Mouse (Mus musculus): ENCODE results near the gene Hs6st1. TPM values are rescaled to one million over a fixed set of nuclear protein-coding genes. Genes with fewer than 3 reads are reported as not detected.
"Not testable (repeated sequence)": the region's sequence is repeated elsewhere in the genome, so short reads cannot be mapped to it uniquely, and the experiment has no call there.

Gene Hs6st1
- 11.7 and 24.1 TPM in 2 replicates for polyA plus RNA-seq (2015; fragmentation: Nextera tagmentation; extraction: Ambion mirVana)

DNA sequence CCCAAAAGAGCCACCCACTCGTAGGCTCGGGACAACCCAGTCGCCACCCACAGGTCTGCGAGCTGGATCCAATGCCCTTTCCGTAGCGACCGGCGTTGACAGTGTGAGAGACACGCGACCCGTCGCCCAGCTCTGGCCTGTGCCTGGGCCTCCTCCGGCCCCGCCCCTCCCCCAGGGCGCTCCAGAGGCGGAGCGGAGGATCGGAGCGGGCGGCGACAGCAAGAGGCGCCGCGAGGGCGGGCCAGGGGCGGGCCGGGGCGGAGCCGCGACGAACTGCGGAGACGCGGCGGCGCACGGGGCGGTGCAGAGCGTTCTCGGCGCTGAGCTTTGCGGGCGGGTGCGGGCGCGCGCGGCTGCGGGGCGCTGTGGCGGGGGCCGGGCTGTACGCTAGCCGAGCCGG lies at the start of gene Hs6st1:
Hs6st1 (plus strand) TSS at position 325 of the 400 bp plus-strand sequence.
- WGBS: under 1% methylated on average over 48 of the region's 55 CpGs
- Histone ChIP-seq H3K36me3 (no peaks in the 10 kb centered on the region), H3K27ac (replicated peaks) (peak within 1 kb of the TSS; percentile 91), H3K27me3 (replicated peaks) (no peaks in the 10 kb centered on the region), H3K4me1 (peaks cover 71% of the 10 kb centered on the region), H3K9ac (replicated peaks) (peak within 1 kb of the TSS; percentile 79), H3K9me3 (replicated peaks) (no peaks in the 10 kb centered on the region), H3K4me3 (replicated peaks) (peak within 1 kb of the TSS; percentile 88), H3K4me2 (peak within 1 kb of the TSS; percentile 87)
- peak; percentile 93 for ATAC-seq (ENCODE audit: low FRiP score)

DNA sequence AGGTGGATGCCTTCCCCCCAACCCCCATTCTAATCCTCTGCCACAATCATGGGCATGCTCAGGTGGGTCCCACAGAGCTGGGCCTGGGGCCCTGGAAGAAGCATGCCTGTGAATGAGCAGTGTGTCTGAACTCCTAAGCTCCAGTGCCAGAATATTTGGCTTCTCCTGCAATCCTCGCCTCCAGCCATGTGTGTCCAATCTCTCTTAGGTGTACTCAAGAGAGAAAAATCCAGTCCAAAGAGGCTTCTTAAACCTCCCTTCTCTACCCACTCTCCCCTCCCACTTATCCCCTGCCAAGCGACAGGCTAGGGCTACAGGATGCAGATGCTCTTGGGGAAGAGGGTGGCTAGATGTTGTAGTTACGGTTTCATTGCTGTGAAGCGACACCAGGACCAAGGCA lies 49.6 kb upstream of the Hs6st1 start:
- Histone ChIP-seq H3K27me3 (replicated peaks) (no peaks in the 10 kb centered on the region), H3K9me3 (replicated peaks) (no peaks in the 10 kb centered on the region), H3K9ac (replicated peaks) (no peak overlapping the region), H3K36me3 (no peaks in the 10 kb centered on the region), H3K4me2 (no peak overlapping the region), H3K27ac (replicated peaks) (no peak overlapping the region), H3K4me1 (no peaks in the 10 kb centered on the region), H3K4me3 (replicated peaks) (no peak overlapping the region)
- no peak for ATAC-seq (ENCODE audit: low FRiP score)
- 87% methylated on average over 4 of the region's 4 CpGs for WGBS

DNA sequence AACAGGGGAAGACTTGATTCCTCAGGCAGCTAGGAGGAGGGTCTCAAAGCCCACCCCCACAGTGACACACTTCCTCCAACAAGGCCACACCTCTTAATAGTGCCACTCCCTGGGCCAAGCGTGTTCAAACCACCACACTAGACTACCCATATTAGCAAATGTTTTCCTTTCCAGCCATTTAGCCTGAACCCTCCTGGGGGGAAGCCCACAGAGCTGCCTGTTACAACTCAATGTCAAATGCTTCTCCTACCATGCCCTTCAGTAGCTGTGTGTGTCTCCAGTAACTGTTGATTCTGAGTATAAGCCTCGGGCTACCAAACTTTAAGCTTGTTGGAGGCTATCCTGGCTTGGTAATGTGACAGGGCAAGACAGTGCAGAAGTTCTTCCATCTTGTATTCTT lies 49.0 kb upstream of the Hs6st1 start:
- Histone ChIP-seq H3K4me2 (no peak overlapping the region), H3K27ac (replicated peaks) (no peak overlapping the region), H3K36me3 (no peaks in the 10 kb centered on the region), H3K27me3 (replicated peaks) (no peaks in the 10 kb centered on the region), H3K4me3 (replicated peaks) (no peak overlapping the region), H3K4me1 (no peaks in the 10 kb centered on the region), H3K9me3 (replicated peaks) (no peaks in the 10 kb centered on the region), H3K9ac (replicated peaks) (no peak overlapping the region)
- ATAC-seq (ENCODE audit: low FRiP score): no peak
- 95% methylated on average over 2 of the region's 2 CpGs for WGBS

DNA sequence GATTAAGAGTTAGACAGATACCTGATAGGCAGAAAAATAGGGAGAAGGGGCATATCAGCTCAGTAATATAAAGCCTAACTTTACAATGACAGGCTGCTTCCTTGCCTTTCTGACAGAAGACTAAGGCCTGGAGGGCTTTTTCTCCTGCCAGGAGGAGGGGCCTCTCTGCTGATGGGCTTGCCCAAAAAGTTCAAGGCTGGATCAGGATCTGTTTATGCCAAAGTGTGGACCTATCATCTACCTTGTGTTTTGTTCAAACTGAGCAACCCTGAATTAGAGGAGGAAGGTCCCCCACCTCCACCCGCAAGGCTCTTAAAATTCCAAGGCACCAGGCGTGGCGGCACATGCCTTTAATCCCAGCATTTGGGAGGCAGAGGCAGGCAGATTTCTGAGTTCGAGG lies 47.9 kb upstream of the Hs6st1 start:
- no peak for ATAC-seq (ENCODE audit: low FRiP score)
- H3K9ac ChIP-seq (replicated peaks): no peak overlapping the region
- H3K9me3 ChIP-seq (replicated peaks): no peaks in the 10 kb centered on the region
- 94% methylated on average over 4 of the region's 4 CpGs for WGBS
- H3K4me1 ChIP-seq: no peaks in the 10 kb centered on the region
- H3K36me3 ChIP-seq: no peaks in the 10 kb centered on the region
- no peaks in the 10 kb centered on the region for H3K27me3 ChIP-seq (replicated peaks)
- H3K4me3 ChIP-seq (replicated peaks): no peak overlapping the region
- no peak overlapping the region for H3K4me2 ChIP-seq
- H3K27ac ChIP-seq (replicated peaks): no peak overlapping the region

DNA sequence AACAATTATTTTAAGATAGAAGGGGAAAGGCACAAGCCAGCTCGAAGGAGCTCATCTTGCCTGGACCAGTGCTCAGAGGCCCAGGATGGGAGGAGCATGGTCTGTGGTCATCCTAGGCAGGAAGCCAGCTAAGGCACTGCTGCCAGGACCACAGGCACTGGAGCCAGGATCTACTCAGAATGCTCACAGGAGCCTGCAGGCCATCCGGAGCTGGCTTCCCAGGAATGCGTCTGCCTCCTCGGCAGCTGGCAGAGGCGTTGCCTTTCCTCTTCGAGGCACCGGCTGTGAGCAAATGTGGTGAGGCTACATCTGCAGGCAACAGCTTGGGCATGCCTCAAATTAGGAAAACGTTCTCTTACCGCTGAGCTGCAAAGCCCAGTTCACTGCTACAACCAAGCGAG lies 37.8 kb upstream of the Hs6st1 start:
- Histone ChIP-seq H3K27me3 (replicated peaks) (no peaks in the 10 kb centered on the region), H3K27ac (replicated peaks) (peak overlapping the region; percentile 54), H3K36me3 (no peaks in the 10 kb centered on the region), H3K4me2 (no peak overlapping the region), H3K9me3 (replicated peaks) (no peaks in the 10 kb centered on the region), H3K9ac (replicated peaks) (no peak overlapping the region), H3K4me1 (peaks cover 7% of the 10 kb centered on the region; the same call in 1 of the 2 replicates), H3K4me3 (replicated peaks) (no peak overlapping the region)
- WGBS: 71% methylated on average over 10 of the region's 10 CpGs
- peak; percentile 57; the same call in 1 of the 2 replicates for ATAC-seq (ENCODE audit: low FRiP score)

DNA sequence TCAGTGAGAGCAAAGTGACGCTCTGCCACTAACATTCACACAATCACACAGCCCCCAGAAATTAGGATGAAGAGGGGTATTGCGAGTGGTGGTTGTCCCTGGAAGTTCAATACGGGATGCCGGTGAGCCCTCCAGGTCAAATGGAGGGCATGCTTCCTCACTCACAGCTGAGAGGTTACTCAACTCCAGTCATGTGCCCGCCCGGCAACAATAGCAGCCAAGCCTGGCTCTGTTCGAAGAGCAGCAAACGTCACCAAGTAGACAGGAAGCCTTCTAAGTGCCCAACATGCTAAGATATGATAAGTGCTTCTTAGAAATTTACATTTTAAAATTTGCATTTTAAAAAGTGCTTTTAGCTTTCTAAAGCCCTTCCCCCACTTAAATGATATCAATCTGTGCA lies 29.4 kb upstream of the Hs6st1 start:
- H3K4me2 ChIP-seq: no peak overlapping the region
- WGBS: 91% methylated on average over 8 of the region's 8 CpGs
- H3K27me3 ChIP-seq (replicated peaks): no peaks in the 10 kb centered on the region
- H3K27ac ChIP-seq (replicated peaks): no peak overlapping the region
- no peak overlapping the region for H3K4me3 ChIP-seq (replicated peaks)
- no peak overlapping the region for H3K9ac ChIP-seq (replicated peaks)
- ATAC-seq (ENCODE audit: low FRiP score): no peak
- no peaks in the 10 kb centered on the region for H3K4me1 ChIP-seq
- H3K9me3 ChIP-seq (replicated peaks): peaks cover 2% of the 10 kb centered on the region; the same call in 1 of the 2 replicates
- H3K36me3 ChIP-seq: no peaks in the 10 kb centered on the region; the same call in 1 of the 2 replicates

DNA sequence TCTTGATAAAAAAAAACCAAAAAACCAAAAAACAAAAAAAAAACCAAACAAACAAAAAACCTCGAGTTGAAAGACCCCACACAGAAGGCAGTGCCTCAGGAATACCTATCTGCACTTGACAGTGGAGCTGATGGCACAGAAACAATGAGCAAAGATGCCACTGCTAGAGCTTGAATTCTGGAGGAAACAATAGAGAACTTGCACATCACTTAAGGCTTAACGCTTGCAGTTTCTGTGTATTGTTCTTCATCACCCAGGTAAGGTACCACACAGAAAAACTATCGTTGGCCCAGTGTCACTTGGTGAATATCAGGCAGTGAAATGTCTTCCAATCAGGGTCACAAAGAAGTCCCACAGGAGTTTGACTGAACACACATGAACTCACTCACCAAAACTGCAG lies 26.1 kb upstream of the Hs6st1 start:
- WGBS: 81% methylated on average over 3 of the region's 3 CpGs
- Histone ChIP-seq H3K9ac (replicated peaks) (no peak overlapping the region), H3K27ac (replicated peaks) (no peak overlapping the region), H3K4me1 (no peaks in the 10 kb centered on the region), H3K4me3 (replicated peaks) (no peak overlapping the region), H3K27me3 (replicated peaks) (no peaks in the 10 kb centered on the region), H3K9me3 (replicated peaks) (peaks cover 2% of the 10 kb centered on the region; the same call in 1 of the 2 replicates), H3K4me2 (no peak overlapping the region), H3K36me3 (no peaks in the 10 kb centered on the region; the same call in 1 of the 2 replicates)
- ATAC-seq (ENCODE audit: low FRiP score): no peak

DNA sequence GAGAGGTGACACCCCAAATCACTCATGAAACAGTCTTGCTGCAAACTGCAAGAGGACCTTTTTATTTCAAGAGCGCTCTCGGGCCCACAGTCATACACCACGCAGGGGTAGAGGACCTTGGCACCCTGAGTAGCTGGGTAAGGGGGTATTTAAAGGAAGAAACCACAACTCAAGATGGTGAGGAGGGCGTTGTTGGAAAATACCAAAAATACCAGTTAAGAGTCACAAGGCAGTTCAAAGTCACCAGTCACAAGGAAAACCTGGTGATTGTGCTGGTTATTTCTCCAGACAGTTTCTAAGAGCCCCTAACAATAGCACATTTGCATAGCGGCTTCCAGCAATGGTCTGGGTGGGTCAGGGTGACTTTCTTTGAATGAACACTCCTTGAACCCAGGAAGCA lies 24.4 kb upstream of the Hs6st1 start:
- not testable (repeated sequence) for H3K27ac ChIP-seq (replicated peaks); H3K9me3 ChIP-seq (replicated peaks); H3K4me1 ChIP-seq; H3K36me3 ChIP-seq; H3K9ac ChIP-seq (replicated peaks); H3K4me3 ChIP-seq (replicated peaks); ATAC-seq (ENCODE audit: low FRiP score); H3K4me2 ChIP-seq; H3K27me3 ChIP-seq (replicated peaks)
- 95% methylated on average over 5 of the region's 5 CpGs for WGBS

DNA sequence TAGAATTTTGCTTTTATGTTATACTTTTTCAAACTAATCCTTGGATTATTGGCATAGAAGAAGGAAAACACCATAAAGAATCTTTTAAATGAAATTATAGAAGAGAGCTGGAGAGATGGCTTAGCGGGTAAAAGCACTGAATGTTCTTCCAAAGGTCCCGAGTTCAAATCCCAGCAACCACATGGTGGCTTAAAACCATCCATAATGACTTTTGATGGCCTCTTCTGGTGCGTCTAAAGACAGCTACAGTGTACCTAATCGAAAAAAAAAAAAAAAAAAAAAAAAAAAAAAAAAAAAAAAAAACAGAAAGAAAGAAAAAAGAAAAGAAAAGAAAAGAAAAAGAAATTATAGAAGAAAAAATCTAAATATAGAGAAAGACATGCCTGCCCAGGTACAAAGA lies 23.9 kb upstream of the Hs6st1 start:
- no peak for ATAC-seq (ENCODE audit: low FRiP score)
- Histone ChIP-seq H3K27me3 (replicated peaks) (no peaks in the 10 kb centered on the region), H3K27ac (replicated peaks) (no peak overlapping the region), H3K36me3 (no peaks in the 10 kb centered on the region; the same call in 1 of the 2 replicates), H3K4me3 (replicated peaks) (no peak overlapping the region), H3K4me2 (no peak overlapping the region), H3K9me3 (replicated peaks) (peaks cover 2% of the 10 kb centered on the region; the same call in 1 of the 2 replicates), H3K4me1 (no peaks in the 10 kb centered on the region), H3K9ac (replicated peaks) (no peak overlapping the region)
- 97% methylated on average over 4 of the region's 4 CpGs for WGBS

DNA sequence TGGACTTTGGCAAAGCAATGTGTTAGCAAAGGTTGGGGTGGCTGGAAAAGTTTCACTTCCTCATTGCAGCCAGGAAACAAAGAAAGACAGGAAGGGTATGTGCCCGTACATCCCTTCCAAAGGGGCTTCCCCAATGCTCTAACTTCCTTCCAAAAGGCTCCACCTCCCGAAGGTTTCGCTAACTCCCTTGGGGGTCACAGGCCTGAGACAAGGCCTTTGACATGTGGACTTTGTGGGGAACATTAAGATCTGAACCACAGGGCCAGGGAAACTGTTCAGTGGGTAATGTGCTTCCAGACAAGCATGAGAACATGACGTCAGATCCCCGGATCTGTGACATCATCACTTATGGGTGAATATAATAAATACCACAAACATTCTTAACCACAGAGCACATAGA lies 15.5 kb upstream of the Hs6st1 start:
- ATAC-seq (ENCODE audit: low FRiP score): no peak
- no peaks in the 10 kb centered on the region for H3K36me3 ChIP-seq
- H3K4me2 ChIP-seq: no peak overlapping the region
- 95% methylated on average over 5 of the region's 5 CpGs for WGBS
- H3K9ac ChIP-seq (replicated peaks): no peak overlapping the region
- H3K27me3 ChIP-seq (replicated peaks): no peaks in the 10 kb centered on the region
- H3K27ac ChIP-seq (replicated peaks): no peak overlapping the region
- H3K4me1 ChIP-seq: no peaks in the 10 kb centered on the region
- no peak overlapping the region for H3K4me3 ChIP-seq (replicated peaks)
- H3K9me3 ChIP-seq (replicated peaks): no peaks in the 10 kb centered on the region

DNA sequence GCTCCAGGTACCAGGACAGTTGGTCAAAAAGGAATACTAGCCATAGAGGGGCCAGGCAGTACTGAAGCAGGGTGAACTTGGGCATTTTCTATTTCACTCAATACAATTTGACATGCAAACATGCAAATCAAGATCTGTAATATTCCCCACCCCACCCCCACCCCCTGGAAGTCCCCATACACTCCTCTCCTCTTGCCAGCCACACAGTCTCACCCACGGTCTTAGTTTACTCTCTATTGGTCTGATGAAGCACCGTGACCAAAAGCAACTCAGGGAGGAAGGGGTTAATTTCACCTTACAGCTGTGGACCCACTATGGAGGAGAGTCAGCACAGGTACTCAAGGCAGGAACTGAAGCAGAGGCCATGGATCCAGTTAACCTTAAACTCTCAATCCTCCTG lies 14.6 kb upstream of the Hs6st1 start:
- H3K36me3 ChIP-seq: no peaks in the 10 kb centered on the region
- H3K9ac ChIP-seq (replicated peaks): no peak overlapping the region
- 93% methylated on average over 2 of the region's 2 CpGs for WGBS
- no peaks in the 10 kb centered on the region for H3K9me3 ChIP-seq (replicated peaks)
- H3K27me3 ChIP-seq (replicated peaks): no peaks in the 10 kb centered on the region
- ATAC-seq (ENCODE audit: low FRiP score): no peak
- H3K4me3 ChIP-seq (replicated peaks): no peak overlapping the region
- H3K27ac ChIP-seq (replicated peaks): no peak overlapping the region
- no peak overlapping the region for H3K4me2 ChIP-seq
- no peaks in the 10 kb centered on the region for H3K4me1 ChIP-seq

DNA sequence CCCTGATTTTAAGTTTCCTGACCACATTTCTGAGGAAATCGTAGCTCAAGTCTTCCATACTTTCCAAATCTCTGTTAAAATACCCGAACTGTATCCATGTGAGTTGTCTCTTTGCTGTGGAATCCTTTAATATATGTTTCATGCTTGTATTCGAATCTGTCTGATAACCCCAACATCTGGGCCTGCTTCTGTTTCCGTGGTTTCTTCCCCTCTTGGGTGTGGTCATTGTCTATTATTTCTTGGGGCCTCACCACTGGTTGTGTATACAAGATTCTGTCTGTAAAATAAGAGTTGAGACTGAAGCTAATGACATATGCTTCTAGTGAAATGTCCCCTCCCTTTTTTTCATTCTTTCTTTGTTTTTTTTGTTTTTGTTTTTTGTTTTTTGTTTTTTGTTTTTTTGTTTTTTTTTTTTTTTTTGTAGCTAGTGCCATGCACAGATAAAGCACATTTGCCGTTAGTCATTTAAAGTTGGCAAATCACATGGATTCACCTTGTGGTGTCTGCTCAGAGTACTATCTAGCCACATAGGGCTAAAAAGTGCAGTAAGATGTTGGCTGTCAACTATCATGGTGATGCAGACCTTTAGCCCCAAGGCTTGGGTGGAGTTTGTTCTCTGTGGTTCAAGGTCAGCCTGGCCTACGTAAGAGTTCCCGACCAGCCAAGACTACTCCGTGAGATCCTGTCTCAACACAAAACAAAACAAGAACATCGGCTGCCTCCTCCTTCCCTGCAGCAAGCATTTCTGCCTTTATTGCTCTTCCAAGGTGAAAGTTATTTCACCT lies 13.8 kb upstream of the Hs6st1 start:
- 89% methylated on average over 9 of the region's 9 CpGs for WGBS
- no peaks in the 10 kb centered on the region for H3K36me3 ChIP-seq
- no peak for ATAC-seq (ENCODE audit: low FRiP score)

More for the DNA sequence above, 13.8 kb upstream of the Hs6st1 start:
- H3K9ac ChIP-seq (replicated peaks): no peak overlapping the region
- no peaks in the 10 kb centered on the region for H3K9me3 ChIP-seq (replicated peaks)
- no peaks in the 10 kb centered on the region for H3K4me1 ChIP-seq
- no peak overlapping the region for H3K27ac ChIP-seq (replicated peaks)
- no peak overlapping the region for H3K4me3 ChIP-seq (replicated peaks)
- no peak overlapping the region for H3K4me2 ChIP-seq
- no peaks in the 10 kb centered on the region for H3K27me3 ChIP-seq (replicated peaks)

Measured in neural tube, embryonic 15.5 days (tissue).